Mouse (Mus musculus): Measurements from ENCODE around the gene Gm48551.

DNA sequence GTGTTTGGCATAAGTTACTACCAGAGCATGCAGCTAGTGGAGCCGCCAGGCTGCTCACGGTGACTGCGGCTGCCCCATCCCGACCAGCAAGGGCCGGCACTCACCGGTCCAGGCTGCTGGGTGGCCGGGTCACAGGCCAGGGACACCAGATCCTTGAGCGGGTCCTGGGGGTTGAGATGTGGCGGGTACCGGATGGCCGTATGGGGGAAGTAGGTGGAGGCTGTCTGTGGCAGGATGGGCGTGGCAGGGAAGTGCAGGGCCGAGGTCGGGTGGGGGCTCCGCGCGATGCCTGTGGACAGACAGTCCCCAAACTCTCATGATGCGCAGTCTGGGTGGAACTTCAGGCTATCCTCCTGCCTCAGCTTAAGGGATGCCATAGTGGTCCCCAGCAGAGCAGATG, 20.5 kb downstream of the Gm48551 start:
- TF ChIP-seq POLR2A (IDR thresholded peaks at IDR 0.05; ENCODE audit: borderline replicate concordance, low read depth, low read length) (no peak), CTCF (IDR thresholded peaks at IDR 0.05; ENCODE audit: low read depth, low read length) (no peak)

All from bone marrow macrophage, adult 2 months (primary cell).